Mouse (Mus musculus) heart, embryonic 16.5 days (tissue): ENCODE measurements around the gene Gm10300. TPM values are rescaled to one million over a fixed set of nuclear protein-coding genes. Genes with fewer than 3 reads are reported as not detected.

ENCODE experiments used
- ATAC-seq: fragments of 200-750 bp; cut with Nextera tagmentation; replicated peaks from 2 replicates; pipeline ENCODE4 v1.8.0; 2017; ENCODE audit warnings: moderate number of reproducible peaks; ENCODE audit not compliant: insufficient read depth, low FRiP score; ENCODE audit errors: extremely low read depth
- H3K27ac ChIP-seq: fragments of 300-500 bp; sonication (generic); 2 replicates; pipeline ENCODE4 v1.5.1; 2014; ENCODE audit warnings: mild to moderate bottlenecking, low read length, control low read depth, moderate library complexity
- H3K27me3 ChIP-seq: fragments of 300-500 bp; sonication (generic); 2 replicates; pipeline ENCODE4 v1.6.1; 2014; ENCODE audit warnings: low read length, mixed read lengths; ENCODE audit not compliant: control insufficient read depth, insufficient read depth
- H3K36me3 ChIP-seq: fragments of 300-500 bp; sonication (generic); 2 replicates; pipeline ENCODE4 v1.6.1; 2014; ENCODE audit not compliant: control insufficient read depth, insufficient read depth
- H3K4me1 ChIP-seq: fragments of 300-500 bp; sonication (generic); 2 replicates; pipeline ENCODE4 v1.6.1; 2014; ENCODE audit warnings: low read length, mixed read lengths; ENCODE audit not compliant: control insufficient read depth, insufficient read depth
- H3K4me2 ChIP-seq: fragments of 300-500 bp; sonication (generic); 2 replicates; pipeline ENCODE4 v1.6.1; 2014; ENCODE audit warnings: low read depth, mild to moderate bottlenecking, control low read depth, low read length
- H3K4me3 ChIP-seq: fragments of 300-500 bp; sonication (generic); 2 replicates; pipeline ENCODE4 v1.5.1; 2014; ENCODE audit warnings: mild to moderate bottlenecking, control low read depth, low read length
- H3K9ac ChIP-seq: fragments of 300-500 bp; sonication (generic); 2 replicates; pipeline ENCODE4 v1.6.1; 2014; ENCODE audit warnings: low read length, control low read depth
- H3K9me3 ChIP-seq: fragments of 300-500 bp; sonication (generic); replicated peaks from 2 replicates; pipeline ENCODE4 v1.6.1; 2016; ENCODE audit warnings: low read length; ENCODE audit not compliant: control insufficient read depth
- WGBS: fragments of 180-500 bp; shearing (Covaris S2); extraction: QIAGEN DNeasy Blood & Tissue Kit; methylation state at CpG from one replicate; pipeline ENCODE4 v1.1.7; 2014; 5-methylcytosine and 5-hydroxymethylcytosine counted together
- polyA plus RNA-seq: library from polyadenylated mRNA; unstranded; fragments of >200 nt; fragmentation: Nextera tagmentation; extraction: Ambion mirVana; gene quantifications from 2 replicates; pipeline ENCODE4 v1.2.1, GENCODE M21; 2015

The Gm10300 gene
- polyA plus RNA-seq, result 0.05 and 0.10 TPM in 2 replicates

- Histone ChIP-seq H3K9me3 (no peaks in the 10 kb centered on the region), H3K4me1 (peaks cover 34% of the 10 kb centered on the region), H3K27ac (peak within 1 kb of the TSS; percentile 86), H3K36me3 (no peaks in the 10 kb centered on the region), H3K4me2 (peak within 1 kb of the TSS; percentile 92), H3K4me3 (peak within 1 kb of the TSS; percentile 89), H3K27me3 (no peaks in the 10 kb centered on the region), H3K9ac (peak within 1 kb of the TSS; percentile 92)
- peak; percentile 28 for ATAC-seq
- under 1% methylated on average over 42 of the region's 42 CpGs for WGBS
Measured at GRCm38 (mm10) chr4:132074077-132074932, at the start of gene Gm10300. Gene Gm10300, plus strand, starts transcription at chr4:132074697.

- Histone ChIP-seq H3K9ac (no peak overlapping the region), H3K4me2 (no peak overlapping the region), H3K27me3 (no peaks in the 10 kb centered on the region), H3K4me1 (peaks cover 10% of the 10 kb centered on the region), H3K9me3 (peaks cover 3% of the 10 kb centered on the region), H3K27ac (no peak overlapping the region), H3K4me3 (no peak overlapping the region), H3K36me3 (0 out of 2 replicates have a peak, but pooled peaks cover 3% of the 10 kb centered on the region)
- no peak for ATAC-seq
- 63% methylated on average over 2 of the region's 2 CpGs for WGBS
Measured at GRCm38 (mm10) chr4:132025264-132025663, 49.2 kb upstream of the Gm10300 start.

- Histone ChIP-seq H3K4me3 (no peak overlapping the region), H3K4me1 (peaks cover 13% of the 10 kb centered on the region), H3K27me3 (no peaks in the 10 kb centered on the region), H3K4me2 (no peak overlapping the region), H3K36me3 (0 out of 2 replicates have a peak, but pooled peaks cover 3% of the 10 kb centered on the region), H3K27ac (no peak overlapping the region), H3K9me3 (peaks cover 3% of the 10 kb centered on the region), H3K9ac (no peak overlapping the region)
- 57% methylated on average over 5 of the region's 5 CpGs for WGBS
- ATAC-seq, result no peak
Measured at GRCm38 (mm10) chr4:132025738-132026527, 48.6 kb upstream of the Gm10300 start.

GRCm38 (mm10) chr4:132027167-132027566 lies 47.3 kb upstream of the Gm10300 start:
- H3K27ac ChIP-seq, result no peak overlapping the region
- no peaks in the 10 kb centered on the region for H3K27me3 ChIP-seq
- WGBS, result 84% methylated on average over 6 of the region's 6 CpGs
- peaks cover 3% of the 10 kb centered on the region for H3K9me3 ChIP-seq
- no peak overlapping the region for H3K4me3 ChIP-seq
- no peak for ATAC-seq
- no peak overlapping the region for H3K4me2 ChIP-seq
- no peak overlapping the region for H3K9ac ChIP-seq
- H3K4me1 ChIP-seq, result peaks cover 13% of the 10 kb centered on the region
- H3K36me3 ChIP-seq, result 0 out of 2 replicates have a peak, but pooled peaks cover 3% of the 10 kb centered on the region

GRCm38 (mm10) chr4:132027806-132028205 lies 46.7 kb upstream of the Gm10300 start:
- no peak overlapping the region for H3K27ac ChIP-seq
- WGBS, result 94% methylated on average over 1 of the region's 1 CpGs
- ATAC-seq, result no peak

GRCm38 (mm10) chr4:132029851-132030741 lies 44.4 kb upstream of the Gm10300 start:
- no peaks in the 10 kb centered on the region for H3K36me3 ChIP-seq
- WGBS, result 50% methylated on average over 10 of the region's 10 CpGs

More at GRCm38 (mm10) chr4:132027806-132028205, 46.7 kb upstream of the Gm10300 start:
- Histone ChIP-seq H3K4me1 (peaks cover 13% of the 10 kb centered on the region), H3K36me3 (no peaks in the 10 kb centered on the region), H3K9me3 (no peaks in the 10 kb centered on the region), H3K27me3 (no peaks in the 10 kb centered on the region), H3K4me2 (no peak overlapping the region), H3K9ac (no peak overlapping the region), H3K4me3 (no peak overlapping the region)

GRCm38 (mm10) chr4:132033183-132033582 lies 41.3 kb upstream of the Gm10300 start:
- no peaks in the 10 kb centered on the region for H3K9me3 ChIP-seq
- no peaks in the 10 kb centered on the region for H3K36me3 ChIP-seq
- H3K4me2 ChIP-seq, result no peak overlapping the region
- 86% methylated on average over 1 of the region's 1 CpGs for WGBS
- no peak overlapping the region for H3K4me3 ChIP-seq
- no peak overlapping the region for H3K9ac ChIP-seq
- peaks cover 21% of the 10 kb centered on the region for H3K4me1 ChIP-seq
- H3K27ac ChIP-seq, result no peak overlapping the region
- no peak for ATAC-seq
- no peaks in the 10 kb centered on the region for H3K27me3 ChIP-seq

More at GRCm38 (mm10) chr4:132029851-132030741, 44.4 kb upstream of the Gm10300 start:
- H3K4me3 ChIP-seq, result no peak overlapping the region
- no peak overlapping the region for H3K27ac ChIP-seq
- no peak for ATAC-seq
- no peak overlapping the region for H3K4me2 ChIP-seq
- H3K27me3 ChIP-seq, result no peaks in the 10 kb centered on the region
- H3K9me3 ChIP-seq, result no peaks in the 10 kb centered on the region
- no peak overlapping the region for H3K9ac ChIP-seq
- H3K4me1 ChIP-seq, result peaks cover 13% of the 10 kb centered on the region

- no peak for ATAC-seq
- Histone ChIP-seq H3K27me3 (no peaks in the 10 kb centered on the region), H3K36me3 (no peaks in the 10 kb centered on the region), H3K4me3 (no peak overlapping the region), H3K9me3 (no peaks in the 10 kb centered on the region), H3K27ac (no peak overlapping the region), H3K9ac (no peak overlapping the region), H3K4me2 (no peak overlapping the region), H3K4me1 (peaks cover 21% of the 10 kb centered on the region)
- 82% methylated on average over 2 of the region's 2 CpGs for WGBS
Measured at GRCm38 (mm10) chr4:132034242-132034641, 40.3 kb upstream of the Gm10300 start.
